Comparison of ENCODE assay signal across 8 mouse cellular contexts in the genomic region with DNA sequence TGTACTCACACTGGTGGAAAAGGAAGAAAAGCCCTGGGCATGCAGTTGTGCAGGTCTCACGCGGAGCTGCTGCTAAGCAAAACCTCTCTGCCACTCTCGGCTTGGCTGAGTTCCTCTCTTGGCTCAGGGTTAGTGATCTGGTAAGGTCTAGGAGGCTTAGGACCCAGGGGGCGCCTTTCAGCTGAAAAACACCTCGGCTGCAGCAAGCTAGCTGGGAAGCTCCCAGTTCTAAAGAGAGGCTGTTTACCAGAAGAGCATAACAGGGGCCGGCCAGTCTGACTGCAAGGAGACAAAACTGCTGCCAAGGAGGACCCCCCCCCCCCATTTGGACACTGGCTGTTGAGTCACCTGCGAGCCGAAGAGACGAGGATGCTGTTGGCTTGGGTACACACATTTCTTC. TPM values are rescaled to one million over a fixed set of nuclear protein-coding genes. Genes with fewer than 3 reads are reported as not detected.
DNase-seq lines count a peak whose midpoint lies in the region; ATAC-seq lines count a peak whose summit lies in the region.

No protein-coding gene starts in this region.

- peak overlapping the region; percentile 49 for H3K4me3 ChIP-seq in embryonic facial prominence, embryonic 15.5 days (replicated peaks)
- H3K4me3 ChIP-seq in heart, embryonic 11.5 days (ENCODE audit: low read depth, low read length): peak overlapping the region; percentile 46
- peak overlapping the region; percentile 53 for H3K4me3 ChIP-seq in kidney, embryonic 15.5 days (replicated peaks)
- peak overlapping the region; percentile 52 for H3K4me3 ChIP-seq in limb, embryonic 15.5 days
- H3K4me3 ChIP-seq in midbrain, embryonic 16.5 days (ENCODE audit: low read depth, low read length): peak overlapping the region; percentile 74

- ATAC-seq in embryonic facial prominence, embryonic 15.5 days (ENCODE audit: insufficient number of reproducible peaks, low FRiP score, low TSS enrichment, low read depth): peak; percentile 26; the same call in 1 of the 2 replicates
- no peak for ATAC-seq in heart, embryonic 11.5 days (replicated peaks; ENCODE audit: insufficient number of reproducible peaks, low FRiP score, low TSS enrichment)
- ATAC-seq in kidney, embryonic 15.5 days (replicated peaks; ENCODE audit: low FRiP score): 0 out of 2 replicates have a peak, but pooled peaks have one; percentile 17
- no peak for ATAC-seq in limb, embryonic 15.5 days (ENCODE audit: insufficient number of reproducible peaks, low FRiP score, low TSS enrichment, low read depth)
- peak; percentile 61 for ATAC-seq in midbrain, embryonic 16.5 days

- H3K27me3 ChIP-seq in embryonic facial prominence, embryonic 15.5 days: no peaks in the 10 kb centered on the region
- H3K27me3 ChIP-seq in heart, embryonic 11.5 days (ENCODE audit: control insufficient read depth, insufficient read depth, low read length): no peaks in the 10 kb centered on the region
- no peaks in the 10 kb centered on the region for H3K27me3 ChIP-seq in kidney, embryonic 15.5 days
- H3K27me3 ChIP-seq in limb, embryonic 15.5 days: no peaks in the 10 kb centered on the region
- no peaks in the 10 kb centered on the region for H3K27me3 ChIP-seq in midbrain, embryonic 16.5 days (ENCODE audit: control insufficient read depth, insufficient read depth, low read depth, low read length)

- peak overlapping the region; percentile 34; the same call in 1 of the 2 replicates for H3K9ac ChIP-seq in embryonic facial prominence, embryonic 15.5 days
- peak overlapping the region; percentile 60 for H3K9ac ChIP-seq in heart, embryonic 11.5 days (ENCODE audit: low read depth, low read length)
- H3K9ac ChIP-seq in kidney, embryonic 15.5 days: peak overlapping the region; percentile 62
- H3K9ac ChIP-seq in limb, embryonic 15.5 days: peak overlapping the region; percentile 39; the same call in 1 of the 2 replicates
- peak overlapping the region; percentile 65 for H3K9ac ChIP-seq in midbrain, embryonic 16.5 days (ENCODE audit: low read depth, low read length)

- peak overlapping the region; percentile 100 for H3K4me2 ChIP-seq in embryonic facial prominence, embryonic 15.5 days (replicated peaks)
- H3K4me2 ChIP-seq in heart, embryonic 11.5 days: peak overlapping the region; percentile 97
- peak overlapping the region; percentile 99 for H3K4me2 ChIP-seq in kidney, embryonic 15.5 days
- peak overlapping the region; percentile 99 for H3K4me2 ChIP-seq in limb, embryonic 15.5 days
- peak overlapping the region; percentile 99 for H3K4me2 ChIP-seq in midbrain, embryonic 16.5 days (ENCODE audit: low read length)

- WGBS in embryonic facial prominence, embryonic 15.5 days: under 1% methylated on average over 9 of the region's 9 CpGs
- under 1% methylated on average over 9 of the region's 9 CpGs for WGBS in heart, embryonic 11.5 days (ENCODE audit: insufficient replicate concordance)
- under 1% methylated on average over 9 of the region's 9 CpGs for WGBS in kidney, embryonic 15.5 days
- WGBS in limb, embryonic 15.5 days: under 1% methylated on average over 9 of the region's 9 CpGs
- 3% methylated on average over 8 of the region's 9 CpGs for WGBS in midbrain, embryonic 16.5 days

- peak; percentile 91 for DNase-seq in 3T3-L1 (ENCODE audit: low read depth, low spot score)
- DNase-seq in adrenal gland, postnatal 36 days: peak; percentile 88 to 91
- DNase-seq in spleen, postnatal 10 days (ENCODE audit: low spot score in 2 of 2): peak; percentile 49 to 81

- H3K36me3 ChIP-seq in embryonic facial prominence, embryonic 15.5 days: 0 out of 2 replicates have a peak, but pooled peaks cover 2% of the 10 kb centered on the region
- H3K36me3 ChIP-seq in heart, embryonic 11.5 days (ENCODE audit: control insufficient read depth, insufficient read depth, low read length): no peaks in the 10 kb centered on the region
- no peaks in the 10 kb centered on the region for H3K36me3 ChIP-seq in kidney, embryonic 15.5 days
- peaks cover 5% of the 10 kb centered on the region; the same call in 1 of the 2 replicates for H3K36me3 ChIP-seq in limb, embryonic 15.5 days
- 0 out of 2 replicates have a peak, but pooled peaks cover 2% of the 10 kb centered on the region for H3K36me3 ChIP-seq in midbrain, embryonic 16.5 days (ENCODE audit: control insufficient read depth, insufficient read depth, low read length)

- no peaks in the 10 kb centered on the region for H3K9me3 ChIP-seq in embryonic facial prominence, embryonic 15.5 days (replicated peaks)
- H3K9me3 ChIP-seq in heart, embryonic 11.5 days (replicated peaks; ENCODE audit: control insufficient read depth, low read length): no peaks in the 10 kb centered on the region
- H3K9me3 ChIP-seq in kidney, embryonic 15.5 days (replicated peaks): no peaks in the 10 kb centered on the region
- H3K9me3 ChIP-seq in limb, embryonic 15.5 days: no peaks in the 10 kb centered on the region
- no peaks in the 10 kb centered on the region for H3K9me3 ChIP-seq in midbrain, embryonic 16.5 days (replicated peaks; ENCODE audit: control insufficient read depth, low read length, poor library complexity, severe bottlenecking)

- H3K4me1 ChIP-seq in embryonic facial prominence, embryonic 15.5 days: peaks cover 42% of the 10 kb centered on the region
- H3K4me1 ChIP-seq in heart, embryonic 11.5 days (ENCODE audit: control insufficient read depth, insufficient read depth, low read length): peaks cover 22% of the 10 kb centered on the region
- peaks cover 35% of the 10 kb centered on the region for H3K4me1 ChIP-seq in kidney, embryonic 15.5 days
- H3K4me1 ChIP-seq in limb, embryonic 15.5 days: peaks cover 44% of the 10 kb centered on the region
- peaks cover 12% of the 10 kb centered on the region for H3K4me1 ChIP-seq in midbrain, embryonic 16.5 days (ENCODE audit: control insufficient read depth, insufficient read depth, low read length)

- H3K27ac ChIP-seq in embryonic facial prominence, embryonic 15.5 days (replicated peaks): peak overlapping the region; percentile 71
- H3K27ac ChIP-seq in heart, embryonic 11.5 days (ENCODE audit: low read depth, low read length): no peak overlapping the region
- H3K27ac ChIP-seq in kidney, embryonic 15.5 days: peak overlapping the region; percentile 56
- H3K27ac ChIP-seq in limb, embryonic 15.5 days: peak overlapping the region; percentile 72
- peak overlapping the region; percentile 83 for H3K27ac ChIP-seq in midbrain, embryonic 16.5 days (ENCODE audit: low read length)

RNA-seq across cellular contexts. Expression of a gene that starts 0.4 kb away (rescaled TPM):
- total RNA-seq in adrenal gland, postnatal 36 days (2021): 10 to 100 TPM in 1 of 2 experiments, 1 to 10 TPM in 1; 8.0 to 12.7 TPM
- 13.9 and 15.8 TPM in 2 replicates for polyA plus RNA-seq in embryonic facial prominence, embryonic 15.5 days (2015; fragmentation: Nextera tagmentation; extraction: Ambion mirVana)
- 12.2 and 14.2 TPM in 2 replicates for polyA plus RNA-seq in heart, embryonic 11.5 days (2014; fragmentation: Nextera tagmentation; extraction: Ambion mirVana)
- 11.4 and 13.2 TPM in 2 replicates for polyA plus RNA-seq in kidney, embryonic 15.5 days (2015; fragmentation: Nextera tagmentation; extraction: Ambion mirVana)
- polyA plus RNA-seq in limb, embryonic 15.5 days (2015; fragmentation: Nextera tagmentation; extraction: Ambion mirVana): 15.6 and 17.9 TPM in 2 replicates
- polyA plus RNA-seq in midbrain, embryonic 16.5 days (2015; fragmentation: Nextera tagmentation; extraction: Ambion mirVana): 22.8 and 29.5 TPM in 2 replicates

RNA-seq across cellular contexts. Expression of a gene that starts 41.9 kb away (rescaled TPM):
- 10 to 100 TPM; 25.5 to 37.1 TPM for total RNA-seq in adrenal gland, postnatal 36 days (2021)
- 43.4 and 46.3 TPM in 2 replicates for polyA plus RNA-seq in embryonic facial prominence, embryonic 15.5 days (2015; fragmentation: Nextera tagmentation; extraction: Ambion mirVana)
- 26.6 and 28.6 TPM in 2 replicates for polyA plus RNA-seq in heart, embryonic 11.5 days (2014; fragmentation: Nextera tagmentation; extraction: Ambion mirVana)
- polyA plus RNA-seq in kidney, embryonic 15.5 days (2015; fragmentation: Nextera tagmentation; extraction: Ambion mirVana): 57.3 and 60.4 TPM in 2 replicates
- polyA plus RNA-seq in limb, embryonic 15.5 days (2015; fragmentation: Nextera tagmentation; extraction: Ambion mirVana): 28.4 and 32.3 TPM in 2 replicates
- 41.6 and 52.0 TPM in 2 replicates for polyA plus RNA-seq in midbrain, embryonic 16.5 days (2015; fragmentation: Nextera tagmentation; extraction: Ambion mirVana)

Comparison
In these comparisons a context has a peak if more than half of its experiments do, and no peak if none do; other contexts are left out.
1. ATAC-seq: peak in embryonic facial prominence, embryonic 15.5 days (single experiment), kidney, embryonic 15.5 days (single experiment) and midbrain, embryonic 16.5 days (single experiment); none in heart, embryonic 11.5 days (single experiment) and limb, embryonic 15.5 days (single experiment).
2. Peak in every context shown above with its lines, with median percentiles within 50 percentile points of each other: DNase-seq, H3K4me2 ChIP-seq, H3K4me3 ChIP-seq and H3K9ac ChIP-seq.